Mouse (Mus musculus) heart, postnatal 0 days (tissue): ENCODE measurements around the gene Ctf1.

Experiments used
- CTCF ChIP-seq: IDR thresholded peaks from 2 replicates; pipeline ENCODE4 v1.5.1; 2016; ENCODE audit warnings: antibody characterized with exemption, control low read depth, low read depth
- EP300 ChIP-seq: IDR thresholded peaks from 2 replicates; pipeline ENCODE4 v1.6.1; 2016; ENCODE audit warnings: antibody characterized with exemption, low read depth

DNA sequence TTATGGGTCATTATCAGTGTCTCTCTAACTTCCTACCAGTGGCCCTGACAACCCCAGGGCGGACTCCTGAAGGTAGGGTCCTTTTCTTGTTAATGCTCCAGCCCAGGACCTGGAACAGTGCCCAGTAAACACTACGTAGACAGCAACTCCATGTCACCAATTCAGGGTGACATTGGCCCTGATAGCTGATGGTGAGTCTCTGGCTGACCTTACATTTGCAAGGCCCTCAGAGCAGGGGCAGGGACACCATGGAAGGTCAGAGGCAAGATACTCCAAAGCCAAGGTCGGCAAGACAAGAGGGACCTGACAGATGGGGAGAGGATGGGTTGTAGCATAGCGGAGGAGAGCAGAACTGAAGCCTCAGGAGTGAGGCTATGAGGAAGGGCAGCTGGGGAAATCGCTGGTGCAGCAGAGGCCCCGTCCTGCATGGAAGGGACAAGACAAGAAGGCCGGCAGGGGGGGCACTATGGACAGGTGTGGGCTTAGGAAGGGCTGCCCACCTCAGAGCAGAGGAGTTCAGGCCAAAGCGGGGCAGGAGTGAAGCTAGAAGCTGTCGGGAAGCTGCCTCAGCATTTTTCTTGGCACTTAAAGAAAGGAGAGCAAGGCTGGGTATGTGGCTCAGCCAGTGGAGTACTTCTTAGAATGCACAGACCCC is 22.8 kb upstream of the Ctf1 start:
- TF ChIP-seq CTCF: no peak
- TF ChIP-seq EP300: no peak
